29 mouse cellular contexts compared by ENCODE assay signal in genomic region chr12:72323778-72324177, GRCm38 (mm10).
A peak's percentile ranks its signal among the peaks of the same experiment; 100 is the strongest.
DNase-seq lines count a peak whose midpoint lies in the region; ATAC-seq lines count a peak whose summit lies in the region.
"Had no signal": no experiment of that assay in that cellular context is flagged by ENCODE, and none has a peak within 500 bp of the region (broad histone marks: within the 10 kb centered on the region; RNA-seq: fewer than 3 reads in every experiment).

No protein-coding gene starts in this region.

- WGBS in embryonic facial prominence, embryonic 14.5 days = 42% methylated on average over 4 of the region's 4 CpGs
- 63% methylated on average over 4 of the region's 4 CpGs for whole genome bisulfite sequencing in embryonic facial prominence, embryonic 10.5 days

- H3K27me3 ChIP-seq in embryonic facial prominence, embryonic 14.5 days (replicated peaks; ENCODE audit: control insufficient read depth, insufficient read depth, low read length) = no peaks in the 10 kb centered on the region
- H3K27me3 ChIP-seq in embryonic facial prominence, embryonic 10.5 days (replicated peaks; ENCODE audit: low read depth, poor library complexity, severe bottlenecking) = no peaks in the 10 kb centered on the region
- H3K27me3 ChIP-seq: CH12.LX; embryonic facial prominence, embryonic 13.5 days; forebrain, embryonic 13.5 days; heart, embryonic 13.5 days had no signal

- H3K4me1 ChIP-seq in embryonic facial prominence, embryonic 14.5 days (ENCODE audit: control insufficient read depth, insufficient read depth, low read length) = no peaks in the 10 kb centered on the region
- peaks cover 11% of the 10 kb centered on the region for H3K4me1 ChIP-seq in embryonic facial prominence, embryonic 10.5 days
- H3K4me1 ChIP-seq: forebrain, embryonic 10.5 days; heart, embryonic 13.5 days had no signal

- ATAC-seq in embryonic facial prominence, embryonic 14.5 days (ENCODE audit: low read depth) = no peak
- ATAC-seq: activated CD4-positive, CD25-positive, alpha-beta regulatory T cell, adult 4 months; forebrain, embryonic 13.5 days; forebrain, embryonic 16.5 days; hindbrain, postnatal 0 days had no signal

- H3K27ac ChIP-seq in embryonic facial prominence, embryonic 14.5 days (replicated peaks; ENCODE audit: low read depth, low read length) = no peak overlapping the region
- H3K27ac ChIP-seq in embryonic facial prominence, embryonic 10.5 days (replicated peaks) = no peak overlapping the region
- H3K27ac ChIP-seq: embryonic facial prominence, embryonic 13.5 days; forebrain, embryonic 10.5 days; forebrain, embryonic 13.5 days; heart, adult 2 months; heart, embryonic 10.5 days; heart, embryonic 13.5 days; hindbrain, embryonic 14.5 days; hindbrain, postnatal 0 days had no signal

- no peak overlapping the region for H3K4me3 ChIP-seq in embryonic facial prominence, embryonic 14.5 days (ENCODE audit: low read depth, low read length)
- H3K4me3 ChIP-seq in embryonic facial prominence, embryonic 10.5 days = no peak overlapping the region
- H3K4me3 ChIP-seq: embryonic facial prominence, embryonic 13.5 days; forebrain, embryonic 10.5 days; forebrain, embryonic 13.5 days; heart, adult 2 months; heart, embryonic 10.5 days; heart, embryonic 13.5 days had no signal

- H3K9me3 ChIP-seq in embryonic facial prominence, embryonic 14.5 days (ENCODE audit: control insufficient read depth, low read length) = no peaks in the 10 kb centered on the region
- H3K9me3 ChIP-seq in embryonic facial prominence, embryonic 10.5 days = no peaks in the 10 kb centered on the region
- H3K9me3 ChIP-seq: embryonic facial prominence, embryonic 13.5 days; forebrain, embryonic 10.5 days; forebrain, embryonic 13.5 days; G1E; heart, embryonic 10.5 days; heart, embryonic 13.5 days had no signal

- H3K36me3 ChIP-seq in embryonic facial prominence, embryonic 14.5 days (ENCODE audit: control insufficient read depth, insufficient read depth, low read length) = no peaks in the 10 kb centered on the region
- H3K36me3 ChIP-seq in embryonic facial prominence, embryonic 10.5 days (replicated peaks) = no peaks in the 10 kb centered on the region
- H3K36me3 ChIP-seq: embryonic facial prominence, embryonic 13.5 days; forebrain, embryonic 10.5 days; G1E; heart, embryonic 10.5 days; heart, embryonic 13.5 days had no signal

- H3K9ac ChIP-seq in embryonic facial prominence, embryonic 14.5 days (ENCODE audit: low read depth, low read length) = no peak overlapping the region
- H3K9ac ChIP-seq: embryonic facial prominence, embryonic 13.5 days; forebrain, embryonic 13.5 days; heart, embryonic 13.5 days; hindbrain, embryonic 14.5 days had no signal

- peak; percentile 44 for DNase-seq in embryonic facial prominence, embryonic 14.5 days (ENCODE audit: low spot score)
- DNase-seq in embryonic facial prominence, embryonic 10.5 days (ENCODE audit: low spot score) = no peak
- peak; percentile 34 for DNase-seq in lung, postnatal 10 days
- no peak for DNase-seq in lung, postnatal 36 days
- peak; percentile 67 for DNase-seq in NIH3T3 (ENCODE audit: low read depth)
- no peak for DNase-seq in cerebellum, postnatal 36 days
- DNase-seq in spleen, adult 12 weeks (ENCODE audit: low spot score) = no peak
- DNase-seq: adrenal gland, postnatal 10 days; adrenal gland, postnatal 36 days; B cell, adult 2 months; cerebellum, adult 18-20 months; cerebellum, adult 9-10 months; cerebellum, postnatal 14 days; gastrocnemius, postnatal 10 days; gastrocnemius, postnatal 36 days; heart, adult 2 months; heart, postnatal 14 days; heart, postnatal 4 days had no signal

- H3K4me2 ChIP-seq in embryonic facial prominence, embryonic 14.5 days (ENCODE audit: low read depth, low read length) = no peak overlapping the region
- H3K4me2 ChIP-seq: embryonic facial prominence, embryonic 13.5 days; forebrain, embryonic 13.5 days; heart, embryonic 13.5 days; hindbrain, embryonic 14.5 days had no signal

Comparison
In these comparisons a context has a peak if more than half of its experiments do, and no peak if none do; other contexts are left out.
1. DNase-seq: peak in embryonic facial prominence, embryonic 14.5 days (single experiment), lung, postnatal 10 days (single experiment) and NIH3T3 (single experiment); none in embryonic facial prominence, embryonic 10.5 days (single experiment), lung, postnatal 36 days (single experiment), cerebellum, postnatal 36 days (0 of 2) and spleen, adult 12 weeks (single experiment).